Mouse (Mus musculus): ENCODE data around the gene Adss. TPM values are rescaled to one million over a fixed set of nuclear protein-coding genes. Genes with fewer than 3 reads are reported as not detected.
A peak's percentile ranks its signal among the peaks of the same experiment; 100 is the strongest.

The Adss gene
- polyA plus RNA-seq, 1 experiment from 2014 or later, result 52.2 TPM

DNA sequence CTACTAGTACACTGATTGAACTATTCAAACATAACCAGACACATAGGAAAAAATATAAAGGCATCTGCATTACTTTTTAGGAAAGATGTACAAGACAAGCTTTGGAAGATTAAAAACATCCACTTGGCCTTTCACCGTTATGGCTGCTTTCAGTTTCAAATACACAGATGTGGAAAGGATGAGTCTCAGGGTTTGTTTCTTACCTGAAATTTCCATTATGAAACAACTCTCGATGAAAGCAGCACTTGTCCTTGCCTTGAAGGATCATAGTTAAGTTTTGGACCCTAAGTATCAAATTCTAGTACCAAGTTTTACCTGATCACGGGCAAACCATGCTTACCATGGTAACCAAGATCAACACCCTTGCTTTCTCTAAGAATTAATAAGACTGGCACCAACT, 3.5 kb downstream of the Adss start:
- Histone ChIP-seq H3K9me3 (replicated peaks; ENCODE audit: control insufficient read depth, low read length) (0 out of 2 replicates have a peak, but pooled peaks cover 8% of the 10 kb centered on the region), H3K9ac (ENCODE audit: low read length) (no peak overlapping the region), H3K4me3 (ENCODE audit: low read depth, low read length) (no peak overlapping the region), H3K27me3 (replicated peaks; ENCODE audit: control insufficient read depth, insufficient read depth, low read length) (no peaks in the 10 kb centered on the region), H3K4me2 (ENCODE audit: low read length) (no peak overlapping the region), H3K27ac (ENCODE audit: low read depth, low read length) (no peak overlapping the region), H3K36me3 (ENCODE audit: control insufficient read depth, insufficient read depth, low read length) (no peaks in the 10 kb centered on the region), H3K4me1 (ENCODE audit: control insufficient read depth, insufficient read depth, low read length) (peaks cover 7% of the 10 kb centered on the region)
- WGBS, result 92% methylated on average over 3 of the region's 3 CpGs
- ATAC-seq, result no peak
- no peak for DNase-seq (ENCODE audit: low spot score)

DNA sequence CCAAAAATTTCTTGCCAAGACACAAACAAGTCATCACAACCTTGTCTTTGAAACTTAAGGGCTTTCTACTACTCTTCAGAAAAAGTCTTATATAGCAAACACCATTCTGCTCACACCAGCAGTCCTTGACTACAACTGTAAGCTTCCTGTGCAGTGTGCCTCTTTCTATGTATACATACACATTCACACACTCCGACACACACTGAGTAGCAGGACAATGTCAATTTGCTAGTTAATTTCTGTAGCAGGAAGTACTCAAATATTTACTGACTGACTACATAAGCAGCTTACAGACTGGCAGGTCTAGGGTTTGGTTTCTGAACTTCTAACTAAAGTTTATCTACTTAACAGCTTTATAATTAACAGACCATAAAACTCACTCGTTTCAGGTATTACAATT, 18.9 kb downstream of the Adss start:
- DNase-seq (ENCODE audit: low spot score) (no peak), ATAC-seq (no peak)
- Histone ChIP-seq H3K4me3 (ENCODE audit: low read depth, low read length) (no peak overlapping the region), H3K9me3 (replicated peaks; ENCODE audit: control insufficient read depth, low read length) (no peaks in the 10 kb centered on the region), H3K27me3 (replicated peaks; ENCODE audit: control insufficient read depth, insufficient read depth, low read length) (no peaks in the 10 kb centered on the region), H3K36me3 (ENCODE audit: control insufficient read depth, insufficient read depth, low read length) (peaks cover 41% of the 10 kb centered on the region), H3K4me2 (ENCODE audit: low read length) (no peak overlapping the region), H3K9ac (ENCODE audit: low read length) (no peak overlapping the region), H3K27ac (ENCODE audit: low read depth, low read length) (no peak overlapping the region), H3K4me1 (ENCODE audit: control insufficient read depth, insufficient read depth, low read length) (no peaks in the 10 kb centered on the region)
- 93% methylated on average over 2 of the region's 2 CpGs for WGBS

DNA sequence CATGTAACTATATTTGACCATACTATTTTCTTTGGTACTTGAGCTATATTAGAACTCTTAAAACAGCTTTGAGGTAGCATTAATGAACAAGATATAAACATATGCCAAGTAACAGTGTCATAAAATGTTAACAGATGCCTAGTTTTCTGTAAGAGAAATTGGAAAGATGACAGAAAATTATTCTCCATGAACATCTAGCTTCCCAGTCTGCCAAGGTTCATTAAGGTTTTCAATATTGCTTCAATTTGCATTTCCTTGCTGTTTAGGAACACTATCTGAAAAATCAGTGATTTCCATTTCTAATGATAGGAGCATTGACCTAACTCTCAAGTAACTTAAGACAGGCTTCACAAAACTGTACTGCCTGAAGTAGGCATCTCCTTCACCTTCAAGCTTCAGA, 27.4 kb downstream of the Adss start:
- peaks cover 43% of the 10 kb centered on the region for H3K36me3 ChIP-seq (ENCODE audit: control insufficient read depth, insufficient read depth, low read length)
- DNase-seq (ENCODE audit: low spot score) (peak; percentile 57), ATAC-seq (no peak)
- H3K4me1 ChIP-seq (ENCODE audit: control insufficient read depth, insufficient read depth, low read length), result no peaks in the 10 kb centered on the region
- H3K4me2 ChIP-seq (ENCODE audit: low read length), result no peak overlapping the region
- no peaks in the 10 kb centered on the region for H3K9me3 ChIP-seq (replicated peaks; ENCODE audit: control insufficient read depth, low read length)
- no peaks in the 10 kb centered on the region for H3K27me3 ChIP-seq (replicated peaks; ENCODE audit: control insufficient read depth, insufficient read depth, low read length)
- no peak overlapping the region; the same call in 1 of the 2 replicates for H3K27ac ChIP-seq (ENCODE audit: low read depth, low read length)
- no peak overlapping the region for H3K9ac ChIP-seq (ENCODE audit: low read length)
- no peak overlapping the region for H3K4me3 ChIP-seq (ENCODE audit: low read depth, low read length)

DNA sequence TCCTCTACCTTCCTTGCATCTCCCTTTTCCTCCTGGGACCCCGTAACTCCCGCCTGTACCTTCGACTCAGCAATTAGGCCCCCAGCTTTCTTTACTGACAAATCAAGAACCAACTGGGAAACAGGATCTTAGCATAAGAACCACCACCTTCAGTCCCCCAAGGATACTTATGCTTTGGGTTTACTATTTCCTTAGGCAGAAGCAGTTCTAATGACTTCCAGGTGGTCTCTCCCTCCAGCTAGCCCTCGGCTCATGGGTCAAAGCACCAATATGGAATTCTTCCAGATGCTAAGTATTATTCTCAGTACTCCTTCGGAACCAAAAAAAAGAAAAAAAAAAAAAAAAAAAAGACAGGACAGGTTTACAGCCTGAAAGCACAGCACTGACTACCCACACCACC, 39.1 kb downstream of the Adss start:
- H3K36me3 ChIP-seq (ENCODE audit: control insufficient read depth, insufficient read depth, low read length), result no peaks in the 10 kb centered on the region
- 93% methylated on average over 5 of the region's 5 CpGs for WGBS
- no peak overlapping the region for H3K4me2 ChIP-seq (ENCODE audit: low read length)
- ATAC-seq (no peak), DNase-seq (ENCODE audit: low spot score) (no peak)
- no peak overlapping the region for H3K27ac ChIP-seq (ENCODE audit: low read depth, low read length)
- no peak overlapping the region for H3K4me3 ChIP-seq (ENCODE audit: low read depth, low read length)
- no peaks in the 10 kb centered on the region for H3K27me3 ChIP-seq (replicated peaks; ENCODE audit: control insufficient read depth, insufficient read depth, low read length)
- H3K4me1 ChIP-seq (ENCODE audit: control insufficient read depth, insufficient read depth, low read length), result no peaks in the 10 kb centered on the region
- H3K9me3 ChIP-seq (replicated peaks; ENCODE audit: control insufficient read depth, low read length), result no peaks in the 10 kb centered on the region
- H3K9ac ChIP-seq (ENCODE audit: low read length), result no peak overlapping the region

DNA sequence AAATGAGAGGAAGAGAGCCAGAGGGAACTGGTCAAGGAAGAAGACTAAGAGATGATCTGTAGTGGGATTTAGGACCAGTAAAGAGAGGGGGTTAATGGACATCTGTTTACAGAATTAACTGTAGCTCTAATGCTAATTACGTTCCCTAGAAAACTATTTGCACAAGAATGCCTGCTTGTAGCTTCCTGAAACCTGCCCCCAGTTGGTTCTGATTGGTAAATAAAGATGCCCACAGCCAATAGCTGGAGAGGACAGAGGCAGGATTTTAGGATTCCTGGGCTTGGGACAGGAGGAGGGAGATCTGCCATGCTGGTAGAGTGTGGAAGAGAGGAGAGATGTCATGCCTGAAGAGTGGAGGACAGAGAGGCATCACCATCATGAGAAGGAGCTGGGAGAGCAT, 42.8 kb downstream of the Adss start:
- DNase-seq (ENCODE audit: low spot score) (no peak), ATAC-seq (no peak)
- Histone ChIP-seq H3K27ac (ENCODE audit: low read depth, low read length) (no peak overlapping the region), H3K4me1 (ENCODE audit: control insufficient read depth, insufficient read depth, low read length) (no peaks in the 10 kb centered on the region), H3K9me3 (replicated peaks; ENCODE audit: control insufficient read depth, low read length) (peaks cover 14% of the 10 kb centered on the region), H3K4me2 (ENCODE audit: low read length) (no peak overlapping the region), H3K36me3 (ENCODE audit: control insufficient read depth, insufficient read depth, low read length) (no peaks in the 10 kb centered on the region), H3K9ac (ENCODE audit: low read length) (no peak overlapping the region), H3K4me3 (ENCODE audit: low read depth, low read length) (no peak overlapping the region), H3K27me3 (replicated peaks; ENCODE audit: control insufficient read depth, insufficient read depth, low read length) (no peaks in the 10 kb centered on the region)
- 43% methylated on average over 1 of the region's 1 CpGs for WGBS

DNA sequence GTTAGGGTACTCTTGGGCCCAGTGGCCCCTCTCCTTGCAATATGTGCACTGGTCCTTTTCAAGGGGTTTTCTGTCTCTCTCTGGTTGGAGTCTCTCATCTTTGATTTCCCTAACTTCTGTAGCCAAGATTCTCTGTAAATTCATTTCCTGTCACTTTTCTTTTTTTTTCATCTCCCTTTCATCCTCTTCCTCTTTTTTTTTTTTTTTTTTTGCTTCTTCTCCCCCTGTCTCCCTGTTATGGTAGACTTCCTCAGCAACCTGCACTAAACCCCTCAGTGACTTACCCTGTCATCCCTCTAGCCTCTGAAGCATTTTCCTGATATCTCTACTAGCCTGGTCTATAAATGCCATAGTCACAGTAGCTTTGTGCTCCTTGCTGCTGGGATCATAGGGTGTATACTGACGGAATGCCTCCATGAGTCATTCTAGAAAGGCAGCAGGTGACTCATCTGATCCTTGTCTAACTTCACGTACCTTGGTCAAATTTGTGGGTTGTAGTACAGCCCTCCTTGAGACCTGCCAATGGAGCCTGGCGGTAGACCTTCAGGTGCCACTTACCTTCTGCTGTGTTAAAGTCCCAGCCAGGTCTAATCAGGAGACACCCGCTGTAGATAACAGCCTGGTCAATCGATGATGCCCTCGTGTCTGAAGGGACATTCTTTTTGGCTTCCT, 48.3 kb downstream of the Adss start:
- 95% methylated on average over 6 of the region's 6 CpGs for WGBS
- DNase-seq (ENCODE audit: low spot score) (no peak), ATAC-seq (no peak)
- no peak overlapping the region for H3K27ac ChIP-seq (ENCODE audit: low read depth, low read length)
- peaks cover 14% of the 10 kb centered on the region for H3K9me3 ChIP-seq (replicated peaks; ENCODE audit: control insufficient read depth, low read length)
- H3K4me3 ChIP-seq (ENCODE audit: low read depth, low read length), result no peak overlapping the region
- H3K36me3 ChIP-seq (ENCODE audit: control insufficient read depth, insufficient read depth, low read length), result no peaks in the 10 kb centered on the region
- H3K27me3 ChIP-seq (replicated peaks; ENCODE audit: control insufficient read depth, insufficient read depth, low read length), result no peaks in the 10 kb centered on the region
- H3K9ac ChIP-seq (ENCODE audit: low read length), result no peak overlapping the region
- H3K4me2 ChIP-seq (ENCODE audit: low read length), result no peak overlapping the region
- H3K4me1 ChIP-seq (ENCODE audit: control insufficient read depth, insufficient read depth, low read length), result no peaks in the 10 kb centered on the region

DNA sequence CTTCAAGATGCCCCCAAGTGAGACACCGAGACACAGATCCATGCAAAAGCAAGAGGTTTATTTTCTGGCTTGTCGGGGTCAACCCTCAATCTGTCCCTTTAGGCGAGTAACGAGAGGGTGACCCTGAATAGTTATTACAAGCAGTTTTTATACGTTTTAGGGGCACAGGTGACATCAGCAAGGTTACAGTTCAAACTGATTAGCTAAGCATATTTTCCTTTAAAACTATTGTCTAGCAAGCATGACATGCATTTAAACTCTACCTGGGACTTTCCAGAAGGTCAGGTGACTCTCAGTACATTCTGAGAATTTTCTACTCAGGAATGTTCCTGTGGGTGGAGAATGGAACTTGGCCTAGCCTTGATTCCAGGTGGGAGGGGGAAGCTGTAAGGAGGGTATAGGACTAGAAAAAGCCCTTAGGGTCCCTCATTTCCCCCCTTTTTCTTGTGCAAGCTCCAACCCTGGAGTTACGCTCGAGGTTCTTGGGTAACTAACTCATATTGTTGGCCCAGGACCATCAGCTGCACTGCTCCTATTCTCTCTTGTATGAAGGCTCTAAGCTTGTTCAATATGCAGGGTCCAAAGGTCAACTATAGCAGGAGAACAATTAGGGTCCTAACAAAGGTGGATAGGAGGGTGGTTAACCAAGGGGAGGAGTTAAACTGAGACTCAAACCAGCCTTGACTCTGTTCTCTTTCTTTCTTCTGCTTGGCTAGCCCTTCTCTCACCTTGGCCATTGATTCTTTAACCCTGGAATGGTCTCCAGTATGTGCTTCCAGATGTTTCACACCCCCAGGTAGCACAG, 51.6 kb downstream of the Adss start:
- Histone ChIP-seq H3K27ac (ENCODE audit: low read depth, low read length) (no peak overlapping the region), H3K4me3 (ENCODE audit: low read depth, low read length) (no peak overlapping the region), H3K27me3 (replicated peaks; ENCODE audit: control insufficient read depth, insufficient read depth, low read length) (no peaks in the 10 kb centered on the region), H3K4me1 (ENCODE audit: control insufficient read depth, insufficient read depth, low read length) (no peaks in the 10 kb centered on the region), H3K9ac (ENCODE audit: low read length) (no peak overlapping the region), H3K36me3 (ENCODE audit: control insufficient read depth, insufficient read depth, low read length) (no peaks in the 10 kb centered on the region), H3K4me2 (ENCODE audit: low read length) (no peak overlapping the region), H3K9me3 (replicated peaks; ENCODE audit: control insufficient read depth, low read length) (peaks cover 2% of the 10 kb centered on the region; the same call in 1 of the 2 replicates)
- WGBS, result 84% methylated on average over 7 of the region's 7 CpGs
- DNase-seq (ENCODE audit: low spot score) (no peak), ATAC-seq (no peak)

DNA sequence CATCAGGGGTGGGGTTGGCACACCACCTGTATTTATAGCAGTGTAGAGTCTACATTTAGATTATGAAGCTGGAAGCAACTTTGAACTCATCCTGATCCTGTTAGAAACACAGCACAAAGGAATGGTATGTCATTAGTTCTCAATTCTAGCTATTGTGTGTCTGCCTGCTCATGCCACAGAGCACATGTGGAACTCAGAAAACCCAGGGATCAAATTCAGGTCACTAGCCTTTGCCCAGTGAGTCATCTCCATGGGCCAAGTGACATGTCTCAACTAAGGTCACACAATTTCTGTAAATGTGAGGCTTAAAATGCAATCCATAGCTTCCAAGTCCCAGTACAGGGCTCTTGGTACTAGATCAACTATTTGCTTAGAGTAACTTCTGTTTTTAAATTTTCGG, 54.2 kb downstream of the Adss start:
- Histone ChIP-seq H3K9ac (ENCODE audit: low read length) (no peak overlapping the region), H3K27me3 (replicated peaks; ENCODE audit: control insufficient read depth, insufficient read depth, low read length) (no peaks in the 10 kb centered on the region), H3K4me1 (ENCODE audit: control insufficient read depth, insufficient read depth, low read length) (no peaks in the 10 kb centered on the region), H3K4me3 (ENCODE audit: low read depth, low read length) (no peak overlapping the region), H3K36me3 (ENCODE audit: control insufficient read depth, insufficient read depth, low read length) (no peaks in the 10 kb centered on the region), H3K9me3 (replicated peaks; ENCODE audit: control insufficient read depth, low read length) (no peaks in the 10 kb centered on the region), H3K27ac (ENCODE audit: low read depth, low read length) (no peak overlapping the region), H3K4me2 (ENCODE audit: low read length) (no peak overlapping the region)
- WGBS, result 83% methylated on average over 1 of the region's 1 CpGs
- DNase-seq (ENCODE audit: low spot score) (no peak), ATAC-seq (no peak)

DNA sequence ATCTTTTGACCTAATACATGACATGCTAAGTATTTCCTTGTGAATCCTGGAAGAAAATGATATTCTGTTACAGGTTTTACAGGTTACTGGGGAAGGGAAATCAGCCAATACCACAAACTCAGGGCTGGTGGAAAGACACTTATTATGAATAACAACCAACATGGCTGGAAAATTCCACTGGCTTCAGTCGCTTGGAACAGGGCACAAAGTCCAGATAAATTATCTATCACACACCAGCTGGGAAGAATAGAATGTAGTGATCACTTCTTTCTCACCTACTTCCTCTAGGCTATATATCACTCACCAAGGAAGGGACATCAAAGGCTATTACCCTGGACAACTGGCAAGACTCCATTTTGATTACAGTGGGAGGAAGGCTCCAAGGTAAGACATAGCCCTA, 55.6 kb downstream of the Adss start:
- no peaks in the 10 kb centered on the region for H3K4me1 ChIP-seq (ENCODE audit: control insufficient read depth, insufficient read depth, low read length)
- 96% methylated on average over 1 of the region's 1 CpGs for WGBS
- no peak overlapping the region for H3K4me3 ChIP-seq (ENCODE audit: low read depth, low read length)
- H3K9ac ChIP-seq (ENCODE audit: low read length), result no peak overlapping the region
- no peaks in the 10 kb centered on the region for H3K9me3 ChIP-seq (replicated peaks; ENCODE audit: control insufficient read depth, low read length)
- H3K36me3 ChIP-seq (ENCODE audit: control insufficient read depth, insufficient read depth, low read length), result no peaks in the 10 kb centered on the region
- no peak for DNase-seq (ENCODE audit: low spot score)
- H3K27ac ChIP-seq (ENCODE audit: low read depth, low read length), result no peak overlapping the region
- ATAC-seq, result no peak
- no peak overlapping the region for H3K4me2 ChIP-seq (ENCODE audit: low read length)
- H3K27me3 ChIP-seq (replicated peaks; ENCODE audit: control insufficient read depth, insufficient read depth, low read length), result no peaks in the 10 kb centered on the region
